Mouse (Mus musculus) olfactory bulb, adult 2 months (tissue): Measurements from ENCODE around the gene Taf3.

ENCODE experiments used
- CTCF ChIP-seq: fragments of 200-500 bp; IDR thresholded peaks from 2 replicates; pipeline ENCODE4 v1.5.1; 2012; ENCODE audit warnings: low read depth, mild to moderate bottlenecking, low read length, moderate library complexity; ENCODE audit not compliant: insufficient read depth
- POLR2A ChIP-seq: fragments of 200-500 bp; IDR thresholded peaks from 2 replicates; pipeline ENCODE4 v1.6.1; 2012; ENCODE audit warnings: mild to moderate bottlenecking, low read depth, low read length, moderate library complexity; ENCODE audit not compliant: insufficient read depth

GRCm38 (mm10) chr2:9889651-9890183 is 158.7 kb downstream of the Taf3 start, which contains the start of gene Gata3:
- no peak for TF ChIP-seq POLR2A
- TF ChIP-seq CTCF, result no peak
